Comparison of ENCODE assay signal across 8 mouse cellular contexts in genomic region chr14:25695059-25695458, GRCm38 (mm10). TPM values are rescaled to one million over a fixed set of nuclear protein-coding genes. Genes with fewer than 3 reads are reported as not detected.
DNase-seq lines count a peak whose midpoint lies in the region; ATAC-seq and TF ChIP-seq lines count a peak whose summit lies in the region.

No protein-coding gene starts in this region.

- no peaks in the 10 kb centered on the region for H3K27me3 ChIP-seq in heart, adult 2 months (ENCODE audit: control insufficient read depth, insufficient read depth, low read length)
- H3K27me3 ChIP-seq in E14TG2a.4 (ENCODE audit: insufficient read depth, low read length) = peaks cover 12% of the 10 kb centered on the region; the same call in 1 of the 2 replicates
- H3K27me3 ChIP-seq in forebrain, embryonic 16.5 days (replicated peaks; ENCODE audit: control insufficient read depth, insufficient read depth, low read length) = no peaks in the 10 kb centered on the region
- H3K27me3 ChIP-seq in liver, embryonic 16.5 days (ENCODE audit: control insufficient read depth, insufficient read depth, low read depth, low read length) = no peaks in the 10 kb centered on the region

- intact Hi-C loops in heart, adult 2 months (cut with DNase I) = loop anchor here (2.0 kb wide), 1 partner anchor 34 kb away; no protein-coding TSS in a partner anchor
- intact Hi-C loops in heart, postnatal 25 days (cut with DNase I) = loop anchor here (2.0 kb wide), 1 partner anchor 34 kb away; no protein-coding TSS in a partner anchor

- peak overlapping the region; percentile 64 for H3K4me3 ChIP-seq in heart, adult 2 months
- H3K4me3 ChIP-seq in E14TG2a.4 (replicated peaks; ENCODE audit: low read length) = peak overlapping the region; percentile 94
- H3K4me3 ChIP-seq in forebrain, embryonic 16.5 days (replicated peaks; ENCODE audit: low read length) = peak overlapping the region; percentile 85
- peak overlapping the region; percentile 82 for H3K4me3 ChIP-seq in liver, embryonic 16.5 days (ENCODE audit: low read depth, low read length)

- no peaks in the 10 kb centered on the region for H3K79me2 ChIP-seq in heart, adult 2 months (replicated peaks; ENCODE audit: control insufficient read depth, insufficient read depth, low read length)

- no peaks in the 10 kb centered on the region for H3K36me3 ChIP-seq in heart, adult 2 months (ENCODE audit: control insufficient read depth, insufficient read depth, low read length)
- peaks cover 49% of the 10 kb centered on the region for H3K36me3 ChIP-seq in E14TG2a.4 (ENCODE audit: insufficient read depth, low read length)
- peaks cover 10% of the 10 kb centered on the region; the same call in 1 of the 2 replicates for H3K36me3 ChIP-seq in forebrain, embryonic 16.5 days (ENCODE audit: control insufficient read depth, insufficient read depth)
- H3K36me3 ChIP-seq in liver, embryonic 16.5 days (ENCODE audit: control insufficient read depth, insufficient read depth) = peaks cover 5% of the 10 kb centered on the region

- H3K9ac ChIP-seq in heart, adult 2 months (ENCODE audit: low read depth, low read length) = peak overlapping the region; percentile 85
- H3K9ac ChIP-seq in forebrain, embryonic 16.5 days (replicated peaks; ENCODE audit: low read depth, low read length) = peak overlapping the region; percentile 93; the same call in 1 of the 2 replicates
- H3K9ac ChIP-seq in liver, embryonic 16.5 days (ENCODE audit: low read depth, low read length) = peak overlapping the region; percentile 76; the same call in 1 of the 2 replicates

- no peak for TF ChIP-seq EP300 in heart, adult 2 months (IDR thresholded peaks at IDR 0.05; ENCODE audit: insufficient read depth, low read depth, low read length)

- no peaks in the 10 kb centered on the region for H3K9me3 ChIP-seq in E14TG2a.4 (ENCODE audit: low read length)
- no peaks in the 10 kb centered on the region for H3K9me3 ChIP-seq in forebrain, embryonic 16.5 days (ENCODE audit: control insufficient read depth, low read length)
- H3K9me3 ChIP-seq in liver, embryonic 16.5 days (replicated peaks; ENCODE audit: control insufficient read depth, low read length) = no peaks in the 10 kb centered on the region

- peak overlapping the region; percentile 89 for H3K27ac ChIP-seq in heart, adult 2 months
- H3K27ac ChIP-seq in forebrain, embryonic 16.5 days (ENCODE audit: low read length) = no peak overlapping the region
- H3K27ac ChIP-seq in liver, embryonic 16.5 days (ENCODE audit: low read length) = no peak overlapping the region

- ATAC-seq in forebrain, embryonic 16.5 days = no peak
- no peak for ATAC-seq in liver, embryonic 16.5 days (ENCODE audit: low read depth)
- no peak for ATAC-seq in frontal cortex, adult (ENCODE audit: low TSS enrichment)

- 22% methylated on average over 6 of the region's 6 CpGs for WGBS in heart, adult 2 months
- 73% methylated on average over 6 of the region's 6 CpGs for WGBS in forebrain, embryonic 16.5 days
- WGBS in liver, embryonic 16.5 days (ENCODE audit: insufficient replicate concordance) = 10% methylated on average over 6 of the region's 6 CpGs

- H3K4me1 ChIP-seq in heart, adult 2 months (ENCODE audit: control insufficient read depth, insufficient read depth, low read length) = peaks cover 11% of the 10 kb centered on the region
- peaks cover 59% of the 10 kb centered on the region for H3K4me1 ChIP-seq in E14TG2a.4 (replicated peaks; ENCODE audit: low read depth, low read length)
- H3K4me1 ChIP-seq in forebrain, embryonic 16.5 days (replicated peaks; ENCODE audit: control insufficient read depth, insufficient read depth, low read length) = peaks cover 23% of the 10 kb centered on the region
- peaks cover 16% of the 10 kb centered on the region for H3K4me1 ChIP-seq in liver, embryonic 16.5 days (ENCODE audit: control insufficient read depth, low read depth, low read length)

- H3K4me2 ChIP-seq in forebrain, embryonic 16.5 days (ENCODE audit: low read length) = peak overlapping the region; percentile 97
- peak overlapping the region; percentile 94 for H3K4me2 ChIP-seq in liver, embryonic 16.5 days (ENCODE audit: low read depth, low read length)

- no peak for DNase-seq in heart, adult 2 months
- no peak for DNase-seq in heart, postnatal 25 days (ENCODE audit: low spot score)
- DNase-seq in adrenal gland, adult (ENCODE audit: inconsistent age in 2 of 2, low spot score in 1 of 2) = no peak
- no peak for DNase-seq in layer of hippocampus, adult 11-12 months (ENCODE audit: low spot score)

- no peak for TF ChIP-seq POLR2A in heart, adult 2 months (IDR thresholded peaks at IDR 0.05; ENCODE audit: insufficient read depth, low read depth, low read length)

- TF ChIP-seq CTCF in heart, adult 2 months (IDR thresholded peaks at IDR 0.05) = no peak
- TF ChIP-seq CTCF in E14TG2a.4 (conservative IDR thresholded peaks at IDR 0.05; ENCODE audit: low read length) = no peak

RNA-seq across cellular contexts. Expression of gene Ppif, which starts 1.1 kb away (rescaled TPM):
- 100 to 1,000 TPM; 244 to 288 TPM for total RNA-seq in heart, adult 2 months (2021)
- 487 and 529 TPM in 2 replicates for polyA plus RNA-seq in heart, adult 2 months (2012; rRNA removed)
- total RNA-seq in heart, postnatal 25 days (2021) = 100 to 1,000 TPM; 277 to 296 TPM
- 24.1 and 26.3 TPM in 2 replicates for polyA plus RNA-seq in forebrain, embryonic 16.5 days (2015; fragmentation: Nextera tagmentation; extraction: Ambion mirVana)
- polyA plus RNA-seq in liver, embryonic 16.5 days (2015; fragmentation: Nextera tagmentation; extraction: Ambion mirVana) = 20.5 and 26.0 TPM in 2 replicates

Comparison
In these comparisons a context has a peak if more than half of its experiments do, and no peak if none do; other contexts are left out.
1. RNA of gene Ppif, which starts 1.1 kb away (polyA plus RNA-seq): 487 to 529 TPM in heart, adult 2 months; 24.1 to 26.3 TPM in forebrain, embryonic 16.5 days and 20.5 to 26.0 TPM in liver, embryonic 16.5 days; every median in the first group is over 10 times any median in the second.
2. Peak in every context shown above with its lines, with median percentiles within 50 percentile points of each other: H3K4me3 ChIP-seq and H3K9ac ChIP-seq.